Mouse (Mus musculus): ENCODE measurements around the gene St8sia4. TPM values are rescaled to one million over a fixed set of nuclear protein-coding genes. Genes with fewer than 3 reads are reported as not detected.

The St8sia4 gene
- total RNA-seq (2021), result 1 to 10 TPM; 1.4 to 2.6 TPM
- long read RNA-seq, experiment 1, result 0 reads
- long read RNA-seq, experiment 2, partial matches to known transcripts, result 1 of 2 reads
- long read RNA-seq, experiment 2, other reads (novel, unspliced or antisense), result 1 of 2 reads

GRCm38 (mm10) chr1:95667435-95668252 is at the start of gene St8sia4:
Gene St8sia4 (minus strand): TSS chr1:95667571.
- DNase-seq (ENCODE audit: low spot score in 2 of 2), result peak; percentile 38 to 55

DNA sequence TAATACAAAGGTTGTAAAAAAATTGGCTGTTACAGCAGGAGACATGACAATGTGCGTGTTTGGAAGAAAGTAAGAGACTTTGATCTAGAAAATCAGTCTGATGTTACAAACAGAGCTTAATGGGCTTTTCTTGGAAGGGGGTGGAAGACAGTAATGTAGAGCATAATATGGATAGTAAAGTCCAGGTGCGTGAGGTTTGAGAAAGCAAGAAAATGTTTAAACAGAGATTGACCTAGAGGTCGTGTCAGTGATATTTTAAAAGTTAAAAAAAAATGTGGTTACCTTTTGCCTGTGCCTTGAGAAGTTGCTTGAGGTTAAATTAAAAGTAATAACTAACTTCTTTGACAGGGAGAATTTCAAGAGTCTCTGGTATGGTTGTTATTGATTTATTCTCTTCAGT is 41.8 kb upstream of the St8sia4 start:
- no peak for DNase-seq (ENCODE audit: low spot score in 2 of 2)

DNA sequence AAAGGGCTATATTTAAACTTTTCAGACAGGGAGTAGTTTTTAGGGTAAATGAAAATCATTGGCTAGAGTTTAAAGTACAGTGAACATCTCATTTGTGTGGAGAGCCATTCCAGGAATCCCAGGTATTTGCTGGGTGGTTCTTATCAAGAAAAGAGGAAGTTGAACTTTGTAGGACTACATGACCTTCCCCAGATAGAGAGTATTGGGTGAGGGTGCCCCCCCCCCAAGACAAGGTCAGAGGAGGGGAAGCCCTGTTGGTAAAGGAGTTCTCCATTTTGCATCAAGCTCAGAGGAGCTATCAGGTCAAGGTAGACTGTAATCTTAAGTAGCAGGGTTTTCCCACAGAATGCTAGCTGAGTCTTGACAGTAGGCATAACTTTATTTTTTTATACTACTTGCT is 32.5 kb upstream of the St8sia4 start:
- no peak for DNase-seq (ENCODE audit: low spot score in 2 of 2)

- DNase-seq (ENCODE audit: low spot score in 2 of 2), result no peak
Measured at GRCm38 (mm10) chr1:95674052-95674451, 6.7 kb upstream of the St8sia4 start.

GRCm38 (mm10) chr1:95668253-95668805 is 958 bp upstream of the St8sia4 start:
- no peak for DNase-seq (ENCODE audit: low spot score in 2 of 2)

GRCm38 (mm10) chr1:95666541-95667320 is 640 bp downstream of the St8sia4 start:
- no peak for DNase-seq (ENCODE audit: low spot score in 2 of 2)

- peak in 1 of 2 experiments; percentile 16 for DNase-seq (ENCODE audit: low spot score in 2 of 2)
Measured at GRCm38 (mm10) chr1:95665951-95666484, 1.4 kb downstream of the St8sia4 start.

GRCm38 (mm10) chr1:95664969-95665702 is 2.2 kb downstream of the St8sia4 start:
- no peak for DNase-seq (ENCODE audit: low spot score in 2 of 2)

GRCm38 (mm10) chr1:95664321-95664825 is 3.0 kb downstream of the St8sia4 start:
- no peak for DNase-seq (ENCODE audit: low spot score in 2 of 2)

GRCm38 (mm10) chr1:95657051-95657668 is 10.2 kb downstream of the St8sia4 start:
- no peak for DNase-seq (ENCODE audit: low spot score in 2 of 2)

- no peak for DNase-seq (ENCODE audit: low spot score in 2 of 2)
Measured at GRCm38 (mm10) chr1:95655564-95655963, 11.8 kb downstream of the St8sia4 start.

DNA sequence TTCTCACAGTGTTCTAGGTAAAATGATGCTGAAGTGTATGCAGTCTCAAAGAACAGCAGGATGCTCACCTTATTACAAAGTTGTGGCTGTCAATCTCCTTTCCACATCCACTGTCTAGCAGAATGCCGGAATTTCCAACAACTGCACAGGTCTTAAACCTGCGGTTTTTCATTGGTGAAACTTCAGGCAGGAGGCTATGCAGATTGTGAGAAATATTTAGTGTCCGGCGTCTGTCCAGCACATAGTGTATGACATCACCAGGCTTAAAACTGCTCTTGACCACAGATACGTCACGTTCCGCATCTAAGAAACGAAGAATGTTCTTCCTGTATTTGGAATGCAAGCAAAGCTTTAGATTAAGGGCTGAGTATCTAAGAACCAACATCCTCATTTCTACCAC is 13.9 kb downstream of the St8sia4 start:
- no peak for DNase-seq (ENCODE audit: low spot score in 2 of 2)

DNA sequence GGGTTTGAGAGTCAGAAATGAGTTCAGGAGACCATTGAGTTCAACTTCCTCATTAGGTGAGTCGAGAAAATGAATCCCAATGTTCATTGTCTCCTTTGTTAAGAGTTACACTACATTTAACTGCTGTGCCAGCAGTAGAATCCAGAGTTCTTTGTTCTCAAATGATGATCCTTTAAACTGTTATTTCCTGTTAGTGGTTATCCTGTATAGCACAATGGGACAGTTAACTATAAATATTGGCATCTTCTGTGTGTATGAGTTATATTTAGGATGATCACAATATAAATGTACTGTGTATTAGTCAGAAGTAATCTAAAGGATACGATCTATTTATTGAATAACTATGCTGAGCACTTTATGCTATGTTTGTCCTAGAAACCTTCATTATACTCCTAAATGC is 23.1 kb downstream of the St8sia4 start:
- DNase-seq (ENCODE audit: low spot score in 2 of 2), result no peak

DNA sequence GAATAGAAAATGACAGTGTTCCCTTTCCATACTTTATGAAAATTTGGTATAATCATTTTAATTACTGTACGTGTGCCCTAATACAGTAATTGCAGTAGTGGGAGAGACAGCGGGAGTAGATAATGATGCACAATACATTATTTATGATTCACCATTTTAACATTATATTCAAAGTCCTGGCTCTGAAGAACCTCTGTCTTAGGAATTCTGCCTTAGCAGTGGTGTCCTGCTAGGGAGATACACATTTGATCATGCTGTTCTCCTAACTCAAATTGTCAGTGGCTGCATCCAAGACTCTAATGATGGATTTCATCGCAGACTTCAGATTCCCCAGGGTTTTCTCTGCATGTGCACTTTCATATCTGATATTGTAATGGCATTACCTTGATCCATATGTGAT is 28.4 kb downstream of the St8sia4 start:
- no peak for DNase-seq (ENCODE audit: low spot score in 2 of 2)

- DNase-seq (ENCODE audit: low spot score in 2 of 2), result no peak
Measured at GRCm38 (mm10) chr1:95624376-95624775, 43.0 kb downstream of the St8sia4 start.

DNA sequence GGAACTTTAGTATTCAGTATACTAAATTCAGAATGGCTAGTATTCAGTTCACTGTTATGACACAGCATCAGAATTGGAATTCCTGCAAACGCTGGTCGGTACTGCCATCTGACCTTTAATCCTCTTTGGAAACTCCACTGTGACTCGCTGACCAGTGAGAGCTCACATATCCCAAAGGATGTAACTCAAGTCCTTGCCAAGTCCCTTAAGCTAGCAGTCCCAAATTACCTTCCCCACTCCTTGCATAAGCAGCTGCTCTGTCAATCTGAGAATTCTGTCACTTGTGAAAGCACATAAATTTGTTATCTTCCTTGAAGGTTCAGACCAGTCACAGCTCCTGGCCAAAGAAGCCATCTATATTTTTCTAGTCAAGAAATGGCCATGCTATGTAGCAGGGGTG is 48.7 kb downstream of the St8sia4 start:
- no peak for DNase-seq (ENCODE audit: low spot score in 2 of 2)

DNA sequence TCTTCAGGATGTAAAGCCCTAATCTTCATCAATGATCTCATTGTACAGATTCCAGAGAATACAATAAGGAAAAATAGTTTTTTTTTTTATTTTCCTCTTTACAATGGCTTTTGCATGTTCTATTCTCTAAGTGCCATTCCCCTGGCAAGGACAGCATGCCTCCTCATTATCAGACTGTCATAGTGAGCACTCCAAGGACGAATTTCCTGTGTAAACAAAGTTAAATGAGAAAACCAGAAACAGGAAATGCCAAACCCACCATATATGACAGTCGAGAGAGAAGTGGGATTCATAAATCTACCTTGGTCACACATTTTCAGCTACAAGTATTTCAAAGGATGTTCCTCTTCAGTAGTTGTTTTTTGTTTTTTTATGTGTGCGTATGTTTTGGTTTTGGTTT is 49.2 kb downstream of the St8sia4 start:
- DNase-seq (ENCODE audit: low spot score in 2 of 2), result no peak

DNA sequence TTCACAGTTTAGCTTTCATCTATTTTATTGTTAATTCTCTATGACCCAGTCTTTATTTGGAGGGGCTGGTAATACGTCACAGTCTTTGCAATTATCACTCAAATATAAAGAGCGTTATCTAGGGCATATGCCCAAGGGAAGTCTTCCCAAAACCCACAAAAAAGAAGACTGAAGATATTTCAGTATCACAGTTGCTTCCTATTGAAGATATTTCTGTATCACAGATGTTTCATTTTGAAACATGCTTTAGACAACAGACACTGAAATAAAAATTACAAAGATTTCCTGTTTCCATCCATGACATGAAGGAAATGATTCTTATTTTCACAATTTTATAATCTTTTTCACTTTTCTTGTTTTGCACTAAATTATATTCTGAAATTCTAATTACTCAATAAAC is 57.4 kb downstream of the St8sia4 start:
- no peak for DNase-seq (ENCODE audit: low spot score in 2 of 2)

DNA sequence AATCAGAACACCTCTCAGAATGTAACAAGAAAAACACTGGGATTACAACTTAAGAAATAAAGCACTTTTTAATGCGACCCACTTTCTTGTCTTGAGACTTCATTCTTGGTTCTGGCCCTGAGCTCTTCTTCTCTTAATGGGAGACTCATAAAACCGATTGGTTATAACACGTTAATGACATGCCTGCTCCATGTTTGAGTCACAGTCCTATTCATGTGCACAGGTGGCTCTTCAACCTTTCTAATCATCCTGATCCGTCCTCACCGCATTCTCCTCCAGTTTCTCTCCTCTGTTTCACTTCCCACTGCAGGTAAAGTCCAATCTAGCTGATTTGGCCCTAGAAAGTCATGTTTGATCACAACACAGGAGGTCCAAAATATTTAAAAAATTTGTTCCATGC is 58.3 kb downstream of the St8sia4 start:
- DNase-seq (ENCODE audit: low spot score in 2 of 2), result no peak

- no peak for DNase-seq (ENCODE audit: low spot score in 2 of 2)
Measured at GRCm38 (mm10) chr1:95605458-95605857, 61.9 kb downstream of the St8sia4 start.

All from adrenal gland, adult 18-20 months (tissue).